Comparison of ENCODE assay signal across 21 mouse cellular contexts in genomic region chr9:49827671-49828070, GRCm38 (mm10). TPM values are rescaled to one million over a fixed set of nuclear protein-coding genes. Genes with fewer than 3 reads are reported as not detected.
DNase-seq lines count a peak whose midpoint lies in the region; ATAC-seq and TF ChIP-seq lines count a peak whose summit lies in the region.
"Had no signal": no experiment of that assay in that cellular context is flagged by ENCODE, and none has a peak within 500 bp of the region (broad histone marks: within the 10 kb centered on the region; RNA-seq: fewer than 3 reads in every experiment).

No protein-coding gene starts in this region.

- peak; percentile 64 for DNase-seq in heart, adult 11 months
- DNase-seq in heart, postnatal 25 days (ENCODE audit: low spot score): no peak
- peak; percentile 72 for DNase-seq in adipocyte (ENCODE audit: low spot score)
- DNase-seq in adrenal gland, postnatal 10 days: peak; percentile 40
- DNase-seq in liver, embryonic 11.5 days (ENCODE audit: low spot score): no peak
- no peak for DNase-seq in lung, postnatal 36 days
- DNase-seq: cerebellum, adult 11-12 months; cerebellum, adult 9-10 months; cerebellum, postnatal 25 days; gastrocnemius, postnatal 36 days; heart, adult 18-20 months; heart, postnatal 14 days; kidney, adult 2 months had no signal

- no peaks in the 10 kb centered on the region for H3K4me1 ChIP-seq in liver, embryonic 11.5 days (replicated peaks; ENCODE audit: control insufficient read depth, insufficient read depth, low read length)
- H3K4me1 ChIP-seq in forebrain, embryonic 15.5 days: no peaks in the 10 kb centered on the region
- H3K4me1 ChIP-seq: forebrain, embryonic 13.5 days; heart, embryonic 10.5 days; hindbrain, embryonic 15.5 days had no signal

- no peaks in the 10 kb centered on the region for H3K79me2 ChIP-seq in myocyte (ENCODE audit: control insufficient read depth, insufficient read depth)

- WGBS in liver, embryonic 11.5 days: 85% methylated on average over 8 of the region's 8 CpGs
- 96% methylated on average over 8 of the region's 8 CpGs for WGBS in forebrain, embryonic 15.5 days

- H3K9ac ChIP-seq in liver, embryonic 11.5 days (ENCODE audit: low read depth, low read length): no peak overlapping the region
- H3K9ac ChIP-seq in forebrain, embryonic 15.5 days (replicated peaks): no peak overlapping the region
- H3K9ac ChIP-seq: embryonic facial prominence, embryonic 13.5 days; forebrain, embryonic 13.5 days; heart, embryonic 15.5 days; hindbrain, embryonic 15.5 days had no signal

- no peak for TF ChIP-seq POLR2A in myocyte (IDR thresholded peaks at IDR 0.05; ENCODE audit: insufficient read length, low read depth)

- no peak overlapping the region for H3K4me3 ChIP-seq in myocyte
- no peak overlapping the region for H3K4me3 ChIP-seq in liver, embryonic 11.5 days (ENCODE audit: low read depth, low read length)
- H3K4me3 ChIP-seq in forebrain, embryonic 15.5 days: no peak overlapping the region
- H3K4me3 ChIP-seq: embryonic facial prominence, embryonic 13.5 days; forebrain, embryonic 13.5 days; heart, embryonic 10.5 days; heart, embryonic 15.5 days; hindbrain, embryonic 15.5 days had no signal

- H3K4me2 ChIP-seq in myocyte (ENCODE audit: low read depth): peak overlapping the region; percentile 49
- H3K4me2 ChIP-seq in liver, embryonic 11.5 days: no peak overlapping the region
- no peak overlapping the region for H3K4me2 ChIP-seq in forebrain, embryonic 15.5 days (replicated peaks)
- H3K4me2 ChIP-seq: embryonic facial prominence, embryonic 13.5 days; forebrain, embryonic 13.5 days; heart, embryonic 15.5 days; hindbrain, embryonic 15.5 days had no signal

- intact Hi-C loops in heart, postnatal 25 days (cut with DNase I): no loop called here

- no peak overlapping the region for H3ac ChIP-seq in myocyte (ENCODE audit: control insufficient read depth, insufficient read length)

- no peak for ATAC-seq in liver, embryonic 11.5 days (replicated peaks; ENCODE audit: low FRiP score)
- no peak for ATAC-seq in forebrain, embryonic 15.5 days (replicated peaks)
- ATAC-seq: forebrain, embryonic 13.5 days; intestine, embryonic 16.5 days had no signal

- H3K9me3 ChIP-seq in liver, embryonic 11.5 days (ENCODE audit: control insufficient read depth, low read length): no peaks in the 10 kb centered on the region
- no peaks in the 10 kb centered on the region for H3K9me3 ChIP-seq in forebrain, embryonic 15.5 days
- H3K9me3 ChIP-seq: embryonic facial prominence, embryonic 13.5 days; forebrain, embryonic 13.5 days; heart, embryonic 10.5 days; heart, embryonic 15.5 days; hindbrain, embryonic 15.5 days had no signal

- no peaks in the 10 kb centered on the region for H3K27me3 ChIP-seq in myocyte (ENCODE audit: control insufficient read depth, insufficient read depth, insufficient read length)
- no peaks in the 10 kb centered on the region for H3K27me3 ChIP-seq in liver, embryonic 11.5 days (replicated peaks; ENCODE audit: control insufficient read depth, insufficient read depth, low read length)
- no peaks in the 10 kb centered on the region for H3K27me3 ChIP-seq in forebrain, embryonic 15.5 days
- H3K27me3 ChIP-seq: embryonic facial prominence, embryonic 13.5 days; forebrain, embryonic 13.5 days; heart, embryonic 15.5 days; hindbrain, embryonic 15.5 days had no signal

- H3K36me3 ChIP-seq in myocyte (ENCODE audit: control insufficient read depth, insufficient read depth): no peaks in the 10 kb centered on the region
- H3K36me3 ChIP-seq in liver, embryonic 11.5 days (ENCODE audit: control insufficient read depth, insufficient read depth, low read length): no peaks in the 10 kb centered on the region
- no peaks in the 10 kb centered on the region for H3K36me3 ChIP-seq in forebrain, embryonic 15.5 days
- H3K36me3 ChIP-seq: embryonic facial prominence, embryonic 13.5 days; heart, embryonic 10.5 days; heart, embryonic 15.5 days; hindbrain, embryonic 15.5 days had no signal

- H3K27ac ChIP-seq in liver, embryonic 11.5 days (ENCODE audit: low read depth, low read length): no peak overlapping the region
- no peak overlapping the region for H3K27ac ChIP-seq in forebrain, embryonic 15.5 days (replicated peaks)
- H3K27ac ChIP-seq: embryonic facial prominence, embryonic 13.5 days; forebrain, embryonic 13.5 days; heart, embryonic 10.5 days; heart, embryonic 15.5 days; hindbrain, embryonic 15.5 days had no signal

TF ChIP-seq in myocyte, 11 proteins besides CTCF, POLR2A, EP300 and RAD21:
- no peak for TF ChIP-seq SRF (IDR thresholded peaks at IDR 0.05; ENCODE audit: control insufficient read depth, insufficient read length, low read depth)
- TF ChIP-seq USF1 (IDR thresholded peaks at IDR 0.05; ENCODE audit: low read depth): no peak
- TF ChIP-seq REST (IDR thresholded peaks at IDR 0.05; ENCODE audit: insufficient read depth, insufficient read length): no peak
- TF ChIP-seq TCF3 (IDR thresholded peaks at IDR 0.05; ENCODE audit: insufficient read length, low read depth): no peak

RNA-seq across cellular contexts. Expression of gene Ncam1, which starts 28.9 kb away (rescaled TPM):
- total RNA-seq in heart, postnatal 25 days (2021): 1 to 10 TPM; 6.7 to 7.7 TPM
- total RNA-seq in adrenal gland, postnatal 10 days (2021): 10 to 100 TPM; 41.7 to 61.2 TPM
- polyA plus RNA-seq in myocyte (2012; fragmentation: generic; extraction: Trizol): 327 TPM
- 20.1 and 20.7 TPM in 2 replicates for polyA plus RNA-seq in liver, embryonic 11.5 days (2014; fragmentation: Nextera tagmentation; extraction: Ambion mirVana)
- polyA plus RNA-seq in forebrain, embryonic 15.5 days (2015; fragmentation: Nextera tagmentation; extraction: Ambion mirVana): 356 and 370 TPM in 2 replicates

Comparison
In these comparisons a context has a peak if more than half of its experiments do, and no peak if none do; other contexts are left out.
1. DNase-seq: peak in heart, adult 11 months (single experiment), adipocyte (single experiment) and adrenal gland, postnatal 10 days (single experiment); none in heart, postnatal 25 days (single experiment), liver, embryonic 11.5 days (single experiment) and lung, postnatal 36 days (single experiment).
2. RNA of gene Ncam1, which starts 28.9 kb away (polyA plus RNA-seq): 356 to 370 TPM in forebrain, embryonic 15.5 days and 327 TPM in myocyte (single experiment); 20.1 to 20.7 TPM in liver, embryonic 11.5 days; every median in the first group is over 10 times any median in the second.